ENCODE assay signal across 15 mouse cellular contexts in the genomic region with DNA sequence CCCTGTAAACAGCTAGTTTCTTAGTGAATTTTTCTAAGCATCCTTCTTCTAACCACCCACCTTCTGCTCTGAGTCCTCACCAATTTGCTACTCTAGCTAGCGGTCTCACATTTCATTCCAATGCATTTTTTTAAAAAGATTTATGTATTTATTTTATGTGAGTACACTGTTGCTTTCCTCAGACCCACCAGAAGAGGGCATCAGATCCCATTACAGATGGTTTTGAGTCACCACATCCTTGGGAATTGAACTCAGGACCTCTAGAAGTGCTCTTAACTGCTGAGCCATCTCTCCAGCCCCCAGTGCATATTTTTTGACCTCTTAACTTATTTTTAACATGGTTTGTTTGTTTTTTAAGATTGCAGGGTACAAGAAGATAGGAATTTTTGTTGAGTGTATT.
DNase-seq lines count a peak whose midpoint lies in the region; ATAC-seq and TF ChIP-seq lines count a peak whose summit lies in the region.
"Had no signal": no experiment of that assay in that cellular context is flagged by ENCODE, and none has a peak within 500 bp of the region (broad histone marks: within the 10 kb centered on the region; RNA-seq: fewer than 3 reads in every experiment).

No protein-coding gene starts in this region.

- no peak for TF ChIP-seq EP300 in heart, postnatal 0 days (IDR thresholded peaks at IDR 0.05; ENCODE audit: low read depth)

- H3K4me1 ChIP-seq in heart, postnatal 0 days (ENCODE audit: control insufficient read depth, insufficient read depth): no peaks in the 10 kb centered on the region
- peaks cover 15% of the 10 kb centered on the region for H3K4me1 ChIP-seq in limb, embryonic 10.5 days
- H3K4me1 ChIP-seq: hindbrain, embryonic 15.5 days; liver, embryonic 13.5 days had no signal

- no peak overlapping the region for H3K9ac ChIP-seq in heart, postnatal 0 days (replicated peaks; ENCODE audit: low read depth, low read length)
- H3K9ac ChIP-seq: hindbrain, embryonic 15.5 days; liver, embryonic 13.5 days; midbrain, embryonic 13.5 days had no signal

- no peak overlapping the region for H3K4me3 ChIP-seq in heart, postnatal 0 days (ENCODE audit: low read depth, low read length)
- H3K4me3 ChIP-seq in layer of hippocampus, adult 2 months: no peak overlapping the region
- H3K4me3 ChIP-seq in limb, embryonic 10.5 days: no peak overlapping the region
- H3K4me3 ChIP-seq: hindbrain, embryonic 15.5 days; liver, embryonic 13.5 days; midbrain, embryonic 13.5 days had no signal

- DNase-seq in heart, postnatal 0 days (ENCODE audit: low spot score): no peak
- no peak for DNase-seq in heart, postnatal 10 days
- DNase-seq in layer of hippocampus, adult 2 months (ENCODE audit: low spot score in 2 of 2): no peak
- no peak for DNase-seq in layer of hippocampus, adult 8-10 months (ENCODE audit: low spot score in 2 of 2)
- peak; percentile 6 for DNase-seq in thymus, postnatal 4 days
- DNase-seq in thymus, postnatal 36 days: no peak
- DNase-seq in telencephalon, adult 2 months (ENCODE audit: low read depth, low spot score): peak; percentile 1
- DNase-seq in limb, embryonic 10.5 days (ENCODE audit: low spot score): no peak
- DNase-seq: cerebellum, adult 11 months; left cerebral cortex, postnatal 4 days; liver, embryonic 13.5 days had no signal

- no peak overlapping the region for H3K27ac ChIP-seq in heart, postnatal 0 days (ENCODE audit: low read depth)
- H3K27ac ChIP-seq in layer of hippocampus, adult 2 months: no peak overlapping the region
- H3K27ac ChIP-seq in limb, embryonic 10.5 days: no peak overlapping the region
- H3K27ac ChIP-seq: hindbrain, embryonic 15.5 days; liver, embryonic 13.5 days; macrophage; midbrain, embryonic 13.5 days had no signal

- intact Hi-C loops in heart, postnatal 10 days (cut with DNase I): loop anchor here (5.0 to 10.0 kb wide), 4 partner anchors 44 to 1467 kb away; no protein-coding TSS in a partner anchor

- no peaks in the 10 kb centered on the region for H3K36me3 ChIP-seq in heart, postnatal 0 days (replicated peaks; ENCODE audit: control insufficient read depth, insufficient read depth, low read length)
- no peaks in the 10 kb centered on the region for H3K36me3 ChIP-seq in limb, embryonic 10.5 days
- H3K36me3 ChIP-seq: hindbrain, embryonic 15.5 days; liver, embryonic 13.5 days; midbrain, embryonic 13.5 days had no signal

- H3K4me2 ChIP-seq in heart, postnatal 0 days (ENCODE audit: low read depth, low read length): no peak overlapping the region
- H3K4me2 ChIP-seq: hindbrain, embryonic 15.5 days; liver, embryonic 13.5 days; midbrain, embryonic 13.5 days had no signal

- WGBS in heart, postnatal 0 days: 88% methylated on average over 1 of the region's 1 CpGs
- WGBS in limb, embryonic 10.5 days: 80% methylated on average over 1 of the region's 1 CpGs

- H3K9me3 ChIP-seq in heart, postnatal 0 days (replicated peaks; ENCODE audit: control insufficient read depth, low read length): no peaks in the 10 kb centered on the region
- H3K9me3 ChIP-seq in limb, embryonic 10.5 days (replicated peaks): no peaks in the 10 kb centered on the region
- H3K9me3 ChIP-seq: hindbrain, embryonic 15.5 days; liver, embryonic 13.5 days; midbrain, embryonic 13.5 days had no signal

- no peak for ATAC-seq in heart, postnatal 0 days (ENCODE audit: insufficient read depth, low read depth)
- ATAC-seq: CD4-positive, CD25-positive, alpha-beta regulatory T cell, adult 4 months; midbrain, embryonic 13.5 days had no signal

- peak; percentile 15; the same call in 1 of the 2 replicates for TF ChIP-seq CTCF in heart, postnatal 0 days (IDR thresholded peaks at IDR 0.05; ENCODE audit: low read depth)
- peak; percentile 72 for TF ChIP-seq CTCF in layer of hippocampus, adult 2 months (conservative IDR thresholded peaks at IDR 0.05)

- no peaks in the 10 kb centered on the region for H3K27me3 ChIP-seq in heart, postnatal 0 days (ENCODE audit: control insufficient read depth, insufficient read depth, low read length)
- H3K27me3 ChIP-seq in limb, embryonic 10.5 days (ENCODE audit: low read depth, poor library complexity, severe bottlenecking): no peaks in the 10 kb centered on the region
- H3K27me3 ChIP-seq: hindbrain, embryonic 15.5 days; liver, embryonic 13.5 days; midbrain, embryonic 13.5 days had no signal

Comparison
In these comparisons a context has a peak if more than half of its experiments do, and no peak if none do; other contexts are left out.
1. DNase-seq: peak in thymus, postnatal 4 days (single experiment) and telencephalon, adult 2 months (single experiment); none in heart, postnatal 0 days (single experiment), heart, postnatal 10 days (0 of 2), layer of hippocampus, adult 2 months (0 of 2), layer of hippocampus, adult 8-10 months (0 of 2), thymus, postnatal 36 days (0 of 2) and limb, embryonic 10.5 days (single experiment).